Mouse (Mus musculus) embryonic facial prominence, embryonic 11.5 days (tissue): ENCODE results near the gene Fkbp14. TPM values are rescaled to one million over a fixed set of nuclear protein-coding genes. Genes with fewer than 3 reads are reported as not detected.

Experiments used
- ATAC-seq: fragments of 200-750 bp; cut with Nextera tagmentation; replicated peaks from 2 replicates; pipeline ENCODE4 v1.8.0; 2017; ENCODE audit warnings: low read depth; ENCODE audit not compliant: insufficient number of reproducible peaks, low FRiP score, low TSS enrichment
- DNase-seq: peaks from one replicate; pipeline ENCODE4 v3.0.0-alpha.2; 2015; ENCODE audit warnings: low spot score
- H3K27ac ChIP-seq: fragments of 300-500 bp; sonication (generic); replicated peaks from 2 replicates; pipeline ENCODE4 v1.5.1; 2014; ENCODE audit warnings: mild to moderate bottlenecking, low read depth, low read length, control low read depth
- H3K27me3 ChIP-seq: fragments of 300-500 bp; sonication (generic); 2 replicates; pipeline ENCODE4 v1.6.1; 2014; ENCODE audit warnings: mild to moderate bottlenecking, low read length, moderate library complexity, mixed read lengths; ENCODE audit not compliant: control insufficient read depth, insufficient read depth
- H3K36me3 ChIP-seq: fragments of 300-500 bp; sonication (generic); replicated peaks from 2 replicates; pipeline ENCODE4 v1.6.1; 2014; ENCODE audit warnings: low read depth, mild to moderate bottlenecking, low read length, moderate library complexity, mixed read lengths; ENCODE audit not compliant: control insufficient read depth, insufficient read depth
- H3K4me1 ChIP-seq: fragments of 300-500 bp; sonication (generic); 2 replicates; pipeline ENCODE4 v1.6.1; 2014; ENCODE audit warnings: low read length, mixed read lengths; ENCODE audit not compliant: control insufficient read depth, insufficient read depth
- H3K4me2 ChIP-seq: fragments of 300-500 bp; sonication (generic); 2 replicates; pipeline ENCODE4 v1.6.1; 2014; ENCODE audit warnings: low read depth, mild to moderate bottlenecking, control low read depth, low read length, moderate library complexity
- H3K4me3 ChIP-seq: fragments of 300-500 bp; sonication (generic); 2 replicates; pipeline ENCODE4 v1.5.1; 2014; ENCODE audit warnings: low read depth, low read length, control low read depth
- H3K9ac ChIP-seq: fragments of 300-500 bp; sonication (generic); replicated peaks from 2 replicates; pipeline ENCODE4 v1.6.1; 2014; ENCODE audit warnings: mild to moderate bottlenecking, control low read depth, low read length
- H3K9me3 ChIP-seq: fragments of 300-500 bp; sonication (generic); replicated peaks from 2 replicates; pipeline ENCODE4 v1.6.1; 2016; ENCODE audit warnings: mild to moderate bottlenecking, low read length, inconsistent platforms, mixed read lengths; ENCODE audit not compliant: control insufficient read depth
- WGBS: fragments of 180-500 bp; shearing (Covaris S2); extraction: QIAGEN DNeasy Blood & Tissue Kit; methylation state at CpG from one replicate; pipeline ENCODE4 v1.1.7; 2014; 5-methylcytosine and 5-hydroxymethylcytosine counted together
- polyA plus RNA-seq: library from polyadenylated mRNA; unstranded; fragments of >200 nt; fragmentation: Nextera tagmentation; extraction: Ambion mirVana; gene quantifications from 2 replicates; pipeline ENCODE4 v1.2.1, GENCODE M21; 2014

The Fkbp14 gene
- 21.2 and 23.9 TPM in 2 replicates for polyA plus RNA-seq

GRCm38 (mm10) chr6:54597208-54597607 lies at the start of gene Fkbp14:
Fkbp14 (minus strand) TSS chr6:54597308.
- WGBS = 81% methylated on average over 4 of the region's 4 CpGs
- no peak within 1 kb of the TSS; the same call in 1 of the 2 replicates for H3K4me3 ChIP-seq
- no peaks in the 10 kb centered on the region for H3K27me3 ChIP-seq
- H3K9ac ChIP-seq = no peak within 1 kb of the TSS
- no peaks in the 10 kb centered on the region for H3K9me3 ChIP-seq
- H3K27ac ChIP-seq = no peak within 1 kb of the TSS
- H3K4me2 ChIP-seq = no peak within 1 kb of the TSS
- H3K36me3 ChIP-seq = no peaks in the 10 kb centered on the region
- H3K4me1 ChIP-seq = no peaks in the 10 kb centered on the region
- no peak for ATAC-seq
- DNase-seq = no peak

GRCm38 (mm10) chr6:54643181-54643580 lies 46.1 kb upstream of the Fkbp14 start:
- H3K27ac ChIP-seq = no peak overlapping the region
- H3K4me3 ChIP-seq = no peak overlapping the region
- no peaks in the 10 kb centered on the region for H3K4me1 ChIP-seq
- no peak overlapping the region for H3K9ac ChIP-seq
- no peaks in the 10 kb centered on the region for H3K36me3 ChIP-seq
- no peak for ATAC-seq
- H3K4me2 ChIP-seq = no peak overlapping the region
- 82% methylated on average over 4 of the region's 4 CpGs for WGBS
- no peaks in the 10 kb centered on the region for H3K27me3 ChIP-seq
- no peak for DNase-seq
- no peaks in the 10 kb centered on the region for H3K9me3 ChIP-seq

GRCm38 (mm10) chr6:54641953-54642352 lies 44.8 kb upstream of the Fkbp14 start:
- Histone ChIP-seq H3K27ac (no peak overlapping the region), H3K4me3 (no peak overlapping the region), H3K9ac (no peak overlapping the region), H3K4me2 (no peak overlapping the region), H3K4me1 (no peaks in the 10 kb centered on the region), H3K27me3 (no peaks in the 10 kb centered on the region), H3K9me3 (no peaks in the 10 kb centered on the region), H3K36me3 (no peaks in the 10 kb centered on the region)
- 85% methylated on average over 2 of the region's 2 CpGs for WGBS
- ATAC-seq (no peak), DNase-seq (no peak)

- Histone ChIP-seq H3K9me3 (no peaks in the 10 kb centered on the region), H3K27ac (no peak overlapping the region), H3K9ac (no peak overlapping the region), H3K27me3 (no peaks in the 10 kb centered on the region), H3K4me3 (no peak overlapping the region), H3K4me1 (no peaks in the 10 kb centered on the region), H3K4me2 (no peak overlapping the region), H3K36me3 (no peaks in the 10 kb centered on the region)
- WGBS = 89% methylated on average over 3 of the region's 3 CpGs
- DNase-seq = no peak
- ATAC-seq = no peak
Measured at GRCm38 (mm10) chr6:54639877-54640276, 42.8 kb upstream of the Fkbp14 start.

GRCm38 (mm10) chr6:54631462-54631861 lies 34.4 kb upstream of the Fkbp14 start:
- no peak overlapping the region for H3K4me3 ChIP-seq
- 50% methylated on average over 3 of the region's 3 CpGs for WGBS
- no peaks in the 10 kb centered on the region for H3K27me3 ChIP-seq

GRCm38 (mm10) chr6:54629734-54630133 lies 32.6 kb upstream of the Fkbp14 start:
- Histone ChIP-seq H3K36me3 (no peaks in the 10 kb centered on the region), H3K27ac (no peak overlapping the region), H3K4me1 (no peaks in the 10 kb centered on the region), H3K27me3 (no peaks in the 10 kb centered on the region), H3K9me3 (no peaks in the 10 kb centered on the region), H3K4me2 (no peak overlapping the region), H3K9ac (no peak overlapping the region), H3K4me3 (no peak overlapping the region)
- no peak for ATAC-seq
- DNase-seq = peak; percentile 24
- 40% methylated on average over 7 of the region's 7 CpGs for WGBS

More at GRCm38 (mm10) chr6:54631462-54631861, 34.4 kb upstream of the Fkbp14 start:
- ATAC-seq (no peak), DNase-seq (no peak)
- H3K4me1 ChIP-seq = no peaks in the 10 kb centered on the region
- no peaks in the 10 kb centered on the region for H3K9me3 ChIP-seq
- H3K36me3 ChIP-seq = no peaks in the 10 kb centered on the region
- H3K27ac ChIP-seq = no peak overlapping the region
- H3K9ac ChIP-seq = no peak overlapping the region
- H3K4me2 ChIP-seq = no peak overlapping the region

GRCm38 (mm10) chr6:54628381-54628780 lies 31.3 kb upstream of the Fkbp14 start:
- no peak for ATAC-seq
- Histone ChIP-seq H3K9ac (no peak overlapping the region), H3K27me3 (no peaks in the 10 kb centered on the region), H3K4me2 (no peak overlapping the region), H3K27ac (no peak overlapping the region), H3K36me3 (no peaks in the 10 kb centered on the region), H3K4me3 (no peak overlapping the region), H3K4me1 (no peaks in the 10 kb centered on the region), H3K9me3 (no peaks in the 10 kb centered on the region)
- WGBS = 92% methylated on average over 3 of the region's 3 CpGs
- no peak for DNase-seq

GRCm38 (mm10) chr6:54620357-54620756 lies 23.2 kb upstream of the Fkbp14 start:
- H3K27ac ChIP-seq = no peak overlapping the region
- no peak overlapping the region for H3K9ac ChIP-seq
- no peak for DNase-seq
- H3K4me1 ChIP-seq = no peaks in the 10 kb centered on the region
- no peak overlapping the region for H3K4me2 ChIP-seq
- no peak for ATAC-seq
- H3K27me3 ChIP-seq = no peaks in the 10 kb centered on the region
- no peaks in the 10 kb centered on the region for H3K9me3 ChIP-seq
- no peaks in the 10 kb centered on the region for H3K36me3 ChIP-seq
- 85% methylated on average over 4 of the region's 4 CpGs for WGBS
- H3K4me3 ChIP-seq = no peak overlapping the region
